Mouse (Mus musculus) midbrain, embryonic 16.5 days (tissue): Measurements from ENCODE around the gene Myh15. TPM values are rescaled to one million over a fixed set of nuclear protein-coding genes. Genes with fewer than 3 reads are reported as not detected.

Experiments
- ATAC-seq: fragments of 200-750 bp; cut with Nextera tagmentation; 2 replicates; pipeline ENCODE4 v1.8.0; 2017; ENCODE audit warnings: moderate TSS enrichment
- H3K27ac ChIP-seq: fragments of 300-500 bp; sonication (generic); 2 replicates; pipeline ENCODE4 v1.5.1; 2014; ENCODE audit warnings: mild to moderate bottlenecking, low read length, mixed read lengths
- H3K27me3 ChIP-seq: fragments of 300-500 bp; sonication (generic); 2 replicates; pipeline ENCODE4 v1.6.1; 2014; ENCODE audit warnings: low read depth, low read length, mixed read lengths; ENCODE audit not compliant: control insufficient read depth, insufficient read depth
- H3K36me3 ChIP-seq: fragments of 300-500 bp; sonication (generic); 2 replicates; pipeline ENCODE4 v1.6.1; 2014; ENCODE audit warnings: mild to moderate bottlenecking, low read length, moderate library complexity, mixed read lengths; ENCODE audit not compliant: control insufficient read depth, insufficient read depth
- H3K4me1 ChIP-seq: fragments of 300-500 bp; sonication (generic); 2 replicates; pipeline ENCODE4 v1.6.1; 2014; ENCODE audit warnings: mild to moderate bottlenecking, low read length, mixed read lengths; ENCODE audit not compliant: control insufficient read depth, insufficient read depth
- H3K4me2 ChIP-seq: fragments of 300-500 bp; sonication (generic); 2 replicates; pipeline ENCODE4 v1.6.1; 2014; ENCODE audit warnings: mild to moderate bottlenecking, low read length, mixed read lengths
- H3K4me3 ChIP-seq: fragments of 300-500 bp; sonication (generic); 2 replicates; pipeline ENCODE4 v1.5.1; 2014; ENCODE audit warnings: low read depth, mild to moderate bottlenecking, low read length, moderate library complexity, mixed read lengths
- H3K9ac ChIP-seq: fragments of 300-500 bp; sonication (generic); 2 replicates; pipeline ENCODE4 v1.6.1; 2014; ENCODE audit warnings: low read depth, low read length, mixed read lengths
- H3K9me3 ChIP-seq: fragments of 300-500 bp; sonication (generic); replicated peaks from 2 replicates; pipeline ENCODE4 v1.6.1; 2014; ENCODE audit warnings: mild to moderate bottlenecking, low read length, mixed read lengths; ENCODE audit not compliant: control insufficient read depth, poor library complexity, severe bottlenecking
- WGBS: fragments of 180-500 bp; shearing (Covaris S2); extraction: QIAGEN DNeasy Blood & Tissue Kit; methylation state at CpG from one replicate; pipeline ENCODE4 v1.1.7; 2014; 5-methylcytosine and 5-hydroxymethylcytosine counted together
- polyA plus RNA-seq: library from polyadenylated mRNA; unstranded; fragments of >200 nt; fragmentation: Nextera tagmentation; extraction: Ambion mirVana; gene quantifications from 2 replicates; pipeline ENCODE4 v1.2.1, GENCODE M21; 2015

Gene Myh15
- polyA plus RNA-seq, result 0.05 and 0.14 TPM in 2 replicates

GRCm38 (mm10) chr16:49057186-49057585, at the start of gene Myh15:
Myh15 (plus strand) TSS chr16:49057486.
- no peak for ATAC-seq
- no peak within 1 kb of the TSS for H3K9ac ChIP-seq

GRCm38 (mm10) chr16:49016620-49017332, 40.5 kb upstream of the Myh15 start:
- Histone ChIP-seq H3K4me1 (0 out of 2 replicates have a peak, but pooled peaks cover 3% of the 10 kb centered on the region), H3K27ac (no peak overlapping the region), H3K27me3 (no peaks in the 10 kb centered on the region), H3K9ac (no peak overlapping the region), H3K4me3 (no peak overlapping the region), H3K4me2 (no peak overlapping the region), H3K9me3 (no peaks in the 10 kb centered on the region), H3K36me3 (no peaks in the 10 kb centered on the region)
- 69% methylated on average over 5 of the region's 5 CpGs for WGBS
- no peak for ATAC-seq

More at GRCm38 (mm10) chr16:49057186-49057585, at the start of gene Myh15:
- no peak within 1 kb of the TSS for H3K4me3 ChIP-seq
- no peaks in the 10 kb centered on the region for H3K27me3 ChIP-seq
- no peak within 1 kb of the TSS for H3K27ac ChIP-seq
- no peaks in the 10 kb centered on the region for H3K36me3 ChIP-seq
- 93% methylated on average over 1 of the region's 1 CpGs for WGBS
- H3K4me1 ChIP-seq, result no peaks in the 10 kb centered on the region
- H3K4me2 ChIP-seq, result no peak within 1 kb of the TSS
- no peaks in the 10 kb centered on the region for H3K9me3 ChIP-seq

GRCm38 (mm10) chr16:49035852-49036251, 21.4 kb upstream of the Myh15 start:
- Histone ChIP-seq H3K4me1 (no peaks in the 10 kb centered on the region), H3K9me3 (no peaks in the 10 kb centered on the region), H3K4me3 (no peak overlapping the region), H3K9ac (no peak overlapping the region), H3K27me3 (no peaks in the 10 kb centered on the region), H3K27ac (no peak overlapping the region), H3K36me3 (no peaks in the 10 kb centered on the region), H3K4me2 (no peak overlapping the region)
- WGBS, result 69% methylated on average over 4 of the region's 4 CpGs
- ATAC-seq, result no peak

GRCm38 (mm10) chr16:49037771-49038170, 19.5 kb upstream of the Myh15 start:
- H3K4me1 ChIP-seq, result no peaks in the 10 kb centered on the region
- no peaks in the 10 kb centered on the region for H3K27me3 ChIP-seq
- H3K27ac ChIP-seq, result no peak overlapping the region
- WGBS, result 86% methylated on average over 4 of the region's 4 CpGs
- no peaks in the 10 kb centered on the region for H3K9me3 ChIP-seq
- H3K4me3 ChIP-seq, result no peak overlapping the region
- ATAC-seq, result no peak
- no peak overlapping the region for H3K9ac ChIP-seq
- no peaks in the 10 kb centered on the region for H3K36me3 ChIP-seq
- no peak overlapping the region for H3K4me2 ChIP-seq

- H3K27me3 ChIP-seq, result no peaks in the 10 kb centered on the region
- H3K4me2 ChIP-seq, result no peak overlapping the region
- WGBS, result 84% methylated on average over 3 of the region's 3 CpGs
These were observed 16.6 kb upstream of the Myh15 start for GRCm38 (mm10) chr16:49040554-49041221.

DNA sequence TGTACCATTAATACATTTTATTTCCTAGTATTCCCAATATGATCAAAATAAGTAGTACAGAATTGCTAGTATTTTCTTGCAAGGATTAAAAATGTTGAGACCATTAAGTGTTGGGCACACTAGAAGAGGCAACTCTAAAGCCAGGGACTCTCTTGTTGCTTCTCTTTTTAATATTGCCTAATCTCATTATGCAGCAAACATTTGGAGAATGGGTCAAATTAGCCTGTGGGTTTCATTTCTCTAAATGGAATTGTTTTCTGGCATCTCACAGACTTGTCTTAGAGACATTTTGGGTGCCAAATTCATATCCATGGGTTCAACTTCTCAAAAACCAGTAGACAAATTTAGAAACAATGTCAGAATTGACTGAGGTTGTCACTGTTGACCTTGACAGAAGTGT, 8.1 kb upstream of the Myh15 start:
- H3K9ac ChIP-seq, result no peak overlapping the region
- no peak overlapping the region for H3K4me3 ChIP-seq
- H3K36me3 ChIP-seq, result no peaks in the 10 kb centered on the region
- H3K4me2 ChIP-seq, result no peak overlapping the region
- no peak overlapping the region for H3K27ac ChIP-seq
- no peaks in the 10 kb centered on the region for H3K4me1 ChIP-seq
- H3K27me3 ChIP-seq, result no peaks in the 10 kb centered on the region
- no peak for ATAC-seq
- no peaks in the 10 kb centered on the region for H3K9me3 ChIP-seq

More at GRCm38 (mm10) chr16:49040554-49041221, 16.6 kb upstream of the Myh15 start:
- Histone ChIP-seq H3K27ac (no peak overlapping the region), H3K9me3 (no peaks in the 10 kb centered on the region), H3K4me3 (no peak overlapping the region), H3K36me3 (no peaks in the 10 kb centered on the region), H3K9ac (no peak overlapping the region), H3K4me1 (no peaks in the 10 kb centered on the region)
- no peak for ATAC-seq

GRCm38 (mm10) chr16:49069256-49069963, 12.1 kb downstream of the Myh15 start:
- Histone ChIP-seq H3K9ac (no peak overlapping the region), H3K9me3 (no peaks in the 10 kb centered on the region), H3K27ac (no peak overlapping the region), H3K27me3 (no peaks in the 10 kb centered on the region), H3K4me2 (no peak overlapping the region), H3K4me1 (no peaks in the 10 kb centered on the region), H3K36me3 (no peaks in the 10 kb centered on the region), H3K4me3 (no peak overlapping the region)
- ATAC-seq, result peak; percentile 68; the same call in 1 of the 2 replicates
- WGBS, result 60% methylated on average over 5 of the region's 5 CpGs

GRCm38 (mm10) chr16:49071316-49071715, 14.0 kb downstream of the Myh15 start:
- H3K27ac ChIP-seq, result no peak overlapping the region
- H3K9ac ChIP-seq, result no peak overlapping the region
- no peak overlapping the region for H3K4me3 ChIP-seq
- 89% methylated on average over 3 of the region's 3 CpGs for WGBS
- no peaks in the 10 kb centered on the region for H3K27me3 ChIP-seq
- H3K9me3 ChIP-seq, result no peaks in the 10 kb centered on the region
- no peaks in the 10 kb centered on the region for H3K4me1 ChIP-seq
- ATAC-seq, result no peak
- H3K4me2 ChIP-seq, result no peak overlapping the region
- no peaks in the 10 kb centered on the region for H3K36me3 ChIP-seq

DNA sequence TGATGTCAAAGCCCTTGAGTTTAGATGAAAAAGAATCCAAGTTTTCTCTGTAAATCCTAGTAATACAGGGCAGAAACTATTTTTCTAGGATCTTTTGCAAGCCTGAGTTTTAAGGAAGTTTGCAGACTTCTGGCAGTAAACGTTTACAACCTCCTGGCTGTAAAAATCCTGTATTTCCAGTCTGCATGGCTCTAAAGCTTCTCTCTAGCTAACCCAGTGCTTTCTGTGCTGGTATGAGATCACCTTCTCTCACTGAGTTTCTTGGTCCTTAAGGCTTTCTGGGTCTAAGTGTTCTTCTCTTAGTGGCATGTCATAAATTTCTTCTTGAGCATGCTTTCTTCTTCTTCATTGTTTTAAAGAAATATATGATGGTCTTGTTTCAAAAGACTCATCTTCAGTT, 70.7 kb downstream of the Myh15 start:
- no peak overlapping the region for H3K4me3 ChIP-seq
- H3K9ac ChIP-seq, result no peak overlapping the region
- H3K4me2 ChIP-seq, result no peak overlapping the region
- 64% methylated on average over 1 of the region's 1 CpGs for WGBS
- H3K4me1 ChIP-seq, result no peaks in the 10 kb centered on the region
- no peaks in the 10 kb centered on the region for H3K9me3 ChIP-seq
- no peak overlapping the region for H3K27ac ChIP-seq
- ATAC-seq, result no peak
- no peaks in the 10 kb centered on the region for H3K27me3 ChIP-seq
- H3K36me3 ChIP-seq, result no peaks in the 10 kb centered on the region
